Mouse (Mus musculus): ENCODE data around the gene Sh2d3c.

The Sh2d3c gene

DNA sequence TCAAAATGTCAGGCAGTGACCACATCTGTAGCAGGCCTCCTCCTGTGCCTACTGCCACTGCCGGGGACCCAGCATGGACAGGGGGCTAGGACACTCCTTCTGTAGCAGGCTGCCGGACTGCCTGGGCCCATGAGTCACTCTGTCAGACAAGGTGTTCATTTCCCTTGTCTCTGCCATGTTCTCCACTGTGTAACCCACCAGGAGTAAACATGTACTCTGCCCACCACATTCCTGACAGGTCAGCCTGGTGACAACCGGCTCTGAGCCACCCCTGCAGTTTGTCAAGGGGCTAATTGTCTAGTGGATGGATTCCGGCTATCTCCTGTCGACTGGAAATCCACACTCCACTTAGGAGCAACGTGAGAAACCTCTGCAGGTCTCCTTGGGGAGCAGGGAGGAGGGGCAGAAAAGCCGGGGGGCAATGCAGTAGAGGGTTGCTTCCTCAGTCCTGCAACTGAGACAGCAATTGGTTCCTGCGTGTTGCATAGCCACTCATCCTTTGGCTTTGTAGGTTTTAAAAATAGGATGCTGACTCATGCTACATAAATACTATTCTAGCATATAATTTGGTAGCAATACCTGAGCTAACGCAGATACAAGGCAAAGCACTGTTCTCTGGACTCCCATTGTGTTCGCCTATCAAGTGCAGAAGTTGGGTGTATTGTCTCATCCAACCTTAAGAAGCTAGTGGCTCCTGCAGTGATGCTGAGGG, 77.6 kb downstream of the Sh2d3c start:
- DNase-seq, result no peak

Measured in liver (tissue).